Mouse (Mus musculus): ENCODE measurements around the gene Cerkl. TPM values are rescaled to one million over a fixed set of nuclear protein-coding genes. Genes with fewer than 3 reads are reported as not detected.

The Cerkl gene
- 1 to 10 TPM; 1.7 to 2.0 TPM for total RNA-seq (2023)

DNA sequence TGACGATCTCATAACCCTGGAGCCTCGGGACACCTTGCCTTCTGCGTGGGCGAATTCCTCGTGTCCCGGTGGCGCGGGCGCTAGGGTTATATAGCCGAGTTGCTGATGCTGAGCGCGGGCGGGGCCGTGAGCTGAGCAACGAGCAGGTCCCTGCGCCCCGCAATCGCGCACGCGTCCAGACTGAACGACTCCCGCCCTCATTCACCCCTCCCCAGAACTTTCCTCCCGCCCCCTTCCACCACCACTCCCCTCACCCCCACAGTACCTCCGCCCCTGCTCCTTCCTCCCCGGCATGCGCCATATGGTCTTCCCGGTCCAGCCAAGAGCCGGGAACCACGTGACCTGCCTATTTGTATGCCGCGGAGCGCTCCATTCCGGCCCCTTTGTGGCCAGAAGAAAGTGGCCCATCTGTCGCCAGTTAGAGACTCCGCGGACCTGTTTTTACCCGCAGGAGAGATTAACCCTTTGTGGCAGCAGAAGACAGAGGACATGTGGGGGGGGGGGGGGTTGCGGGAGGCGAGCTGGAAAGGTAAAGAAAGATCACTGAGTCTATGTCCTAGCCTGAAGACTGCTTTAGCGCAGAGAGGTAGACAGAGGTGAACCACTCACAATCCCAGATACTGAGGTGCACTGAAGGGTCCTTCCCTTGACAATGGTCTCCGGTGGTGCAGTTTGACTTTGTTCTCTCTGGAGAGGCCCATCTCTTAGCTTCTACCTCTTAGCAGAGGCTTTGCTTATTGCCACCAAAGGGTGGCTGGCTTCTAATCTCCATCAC lies at the start of gene Cerkl, which contains the start of gene Neurod1:
Gene Cerkl (minus strand): TSS at position 211 of the 775 bp plus-strand sequence.
Gene Neurod1 (minus strand): TSS at position 177 of the 775 bp plus-strand sequence.

Other genes with a start within 250 kb of the Cerkl start
- 100 to 1,000 TPM; 221 to 237 TPM for gene Itga4, start 201.4 kb downstream of the Cerkl start, total RNA-seq (2023)
- gene Neurod1, start within 50 bp of the Cerkl start, total RNA-seq (2023): not detected
- gene Itprid2, start 178.6 kb upstream of the Cerkl start, total RNA-seq (2023): 10 to 100 TPM; 26.6 to 27.2 TPM

All from T-cell, adult 66 days (primary cell).